Mouse (Mus musculus): ENCODE data around the gene Vash1.

Gene Vash1

DNA sequence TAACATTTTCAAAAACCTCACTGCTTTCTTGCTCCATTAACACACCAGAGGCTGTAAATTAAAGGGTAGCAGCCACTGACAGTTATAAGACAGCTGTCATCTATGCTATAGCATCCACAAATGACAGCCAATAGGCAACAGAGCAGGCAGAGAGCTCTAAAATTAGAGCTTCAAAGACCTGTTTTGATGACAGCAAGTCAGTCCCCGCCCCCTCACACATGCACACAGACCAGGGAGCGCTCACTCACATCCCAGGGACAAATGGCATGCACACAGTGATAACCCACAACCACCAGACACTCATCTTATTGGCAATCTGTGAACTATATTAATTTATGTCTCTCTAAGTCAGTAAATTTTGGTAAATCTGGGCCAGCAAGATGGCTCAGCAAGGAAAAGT, 45.8 kb downstream of the Vash1 start:
- no peak for DNase-seq

GRCm38 (mm10) chr12:86725706-86726105, 47.2 kb downstream of the Vash1 start:
- DNase-seq: no peak

DNA sequence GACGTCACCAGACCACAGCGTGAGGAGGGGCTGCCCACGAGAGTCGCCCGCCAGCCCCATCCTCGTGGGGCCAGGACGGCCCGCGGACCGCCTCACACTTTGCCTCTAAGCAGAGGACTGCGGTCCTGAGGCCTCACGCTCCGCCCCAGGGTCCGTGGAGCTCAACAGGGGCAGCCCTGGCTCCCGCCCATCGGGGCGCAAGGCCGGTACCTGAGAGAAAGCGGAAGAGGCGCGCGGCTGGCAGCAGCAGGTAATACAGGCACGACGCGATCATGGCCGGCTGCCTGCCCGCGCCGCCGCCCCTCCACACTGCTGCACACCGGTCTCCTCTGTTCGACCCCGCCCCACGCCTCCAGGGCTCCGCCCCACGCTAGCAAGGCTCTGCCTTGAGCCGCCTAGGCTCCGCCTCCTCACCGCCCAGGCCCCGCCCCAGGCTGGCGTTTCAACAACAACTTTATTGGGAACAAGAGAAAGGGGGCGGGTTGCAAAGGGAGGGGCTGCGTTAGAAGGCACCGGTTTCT, 47.7 kb downstream of the Vash1 start, which contains the start of gene Angel1:
Gene Angel1, minus strand, starts transcription at position 341 of the 521 bp plus-strand sequence.
- DNase-seq: peak; percentile 97 to 98

DNA sequence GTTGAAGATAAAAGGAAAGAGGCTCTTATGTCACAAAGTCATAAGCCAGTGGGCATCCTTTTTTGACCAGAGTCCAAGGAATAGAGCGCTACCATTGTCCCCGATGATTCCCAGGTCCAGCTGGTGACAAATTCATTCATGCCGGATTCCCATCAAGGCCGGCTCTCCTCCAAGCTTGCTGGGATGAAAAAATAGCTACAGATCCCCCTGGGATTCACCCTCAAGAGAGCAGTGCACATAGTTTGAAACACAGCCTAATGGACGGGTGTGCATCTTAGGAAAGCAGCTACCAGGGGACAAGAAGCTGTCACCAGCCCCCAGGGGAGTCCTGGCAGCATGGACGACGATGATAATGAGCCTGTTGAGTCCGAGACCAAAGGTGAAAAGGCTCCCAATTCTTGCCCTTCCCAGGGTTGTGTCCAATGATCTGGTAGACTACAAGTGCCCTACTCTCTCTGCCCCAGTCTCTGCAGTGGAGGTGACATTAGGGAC, 55.9 kb downstream of the Vash1 start, which contains the start of gene Lrrc74a:
Gene Lrrc74a, plus strand, starts transcription at position 51 of the 492 bp plus-strand sequence.
- DNase-seq: no peak
